Mouse (Mus musculus) 3134 (cell line): ENCODE measurements around the gene Rad54l2.

Experiments used
- DNase-seq: peaks from one replicate; pipeline ENCODE4 v3.0.0-alpha.2; 2011; ENCODE audit warnings: low spot score; ENCODE audit not compliant: insufficient read length; ENCODE audit errors: extremely low read depth

The Rad54l2 gene

DNA sequence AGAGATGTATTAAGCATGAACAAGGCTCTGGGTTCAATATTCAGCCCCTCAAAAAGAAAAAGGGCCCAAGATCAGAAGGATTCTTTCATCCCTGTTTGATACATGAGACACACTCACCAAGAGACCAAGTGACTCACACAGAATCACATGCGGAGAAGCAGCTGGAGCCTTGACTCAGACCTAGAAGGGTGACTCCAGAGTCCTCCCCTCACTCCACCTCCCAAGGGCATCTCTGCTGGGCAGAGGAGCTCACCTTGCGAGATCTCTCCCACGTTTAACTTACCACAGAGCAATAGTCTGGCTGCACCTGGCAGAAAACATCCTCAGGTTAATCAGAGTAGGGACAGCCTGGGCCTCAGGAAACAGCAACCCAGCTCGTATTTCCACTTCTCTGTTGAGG lies 110.8 kb downstream of the Rad54l2 start:
- no peak for DNase-seq

DNA sequence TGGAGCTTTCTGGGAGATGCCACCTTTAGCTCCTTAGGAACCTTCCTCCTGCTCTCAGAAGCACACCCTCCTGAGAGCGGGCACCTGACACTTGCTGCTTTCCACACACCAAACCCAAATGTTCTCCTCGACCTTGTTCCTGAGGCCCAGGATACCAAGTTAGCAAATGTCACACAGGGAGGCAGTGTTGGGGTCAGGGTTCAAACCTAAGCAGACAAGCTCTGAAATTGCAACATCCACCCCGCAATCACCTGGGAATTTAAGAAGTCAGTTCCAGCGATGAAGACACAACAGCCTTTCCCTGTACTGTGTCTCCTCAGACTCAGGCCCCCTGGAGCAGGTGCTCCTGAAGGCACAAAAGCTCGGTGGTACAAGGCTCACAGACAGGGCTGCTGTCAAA lies 111.3 kb downstream of the Rad54l2 start:
- no peak for DNase-seq

DNA sequence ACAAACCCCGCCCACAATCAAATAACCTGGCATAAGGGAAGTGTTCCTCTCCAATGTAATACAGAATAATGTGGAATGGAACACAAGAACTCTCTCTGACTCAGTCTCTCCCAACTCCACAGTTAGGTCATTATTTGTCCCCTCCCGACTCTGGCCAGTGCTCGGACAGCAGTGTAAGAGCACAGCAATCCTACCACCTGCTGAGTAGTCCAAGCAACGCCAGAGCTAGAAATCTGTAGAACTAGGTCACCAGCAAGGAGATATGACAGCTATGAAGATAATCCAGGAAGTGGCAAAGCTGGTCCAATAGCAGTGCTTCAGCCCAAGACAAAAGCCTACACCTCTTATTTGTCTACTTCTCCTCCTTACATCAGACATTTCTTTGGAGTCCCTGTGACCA lies 112.4 kb downstream of the Rad54l2 start:
- DNase-seq, result no peak

GRCm38 (mm10) chr9:106675965-106676364 lies 113.0 kb downstream of the Rad54l2 start:
- DNase-seq, result no peak

GRCm38 (mm10) chr9:106675480-106675879 lies 113.5 kb downstream of the Rad54l2 start:
- peak; percentile 47 for DNase-seq

DNA sequence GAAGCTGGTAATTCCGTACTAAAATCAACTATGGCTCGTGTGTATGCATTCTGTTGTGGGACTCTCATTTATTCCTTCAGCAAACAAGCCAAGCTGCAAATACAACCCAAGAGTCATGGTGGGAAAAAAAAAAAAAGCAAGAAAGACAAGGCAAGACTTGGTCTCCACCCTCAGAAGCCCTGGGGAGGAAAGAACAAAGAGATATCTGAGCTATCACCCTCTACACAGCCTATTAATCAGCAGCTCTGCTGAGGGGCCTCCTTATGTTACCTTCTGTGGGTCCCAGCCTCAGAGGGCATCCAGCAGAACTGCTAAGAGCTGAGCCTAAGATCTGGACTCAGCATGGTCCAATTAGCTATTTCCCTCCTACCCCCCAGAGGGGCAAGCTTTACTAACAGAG lies 115.1 kb downstream of the Rad54l2 start:
- DNase-seq, result no peak

- DNase-seq, result no peak
These were observed 124.1 kb downstream of the Rad54l2 start for GRCm38 (mm10) chr9:106664856-106665255.

DNA sequence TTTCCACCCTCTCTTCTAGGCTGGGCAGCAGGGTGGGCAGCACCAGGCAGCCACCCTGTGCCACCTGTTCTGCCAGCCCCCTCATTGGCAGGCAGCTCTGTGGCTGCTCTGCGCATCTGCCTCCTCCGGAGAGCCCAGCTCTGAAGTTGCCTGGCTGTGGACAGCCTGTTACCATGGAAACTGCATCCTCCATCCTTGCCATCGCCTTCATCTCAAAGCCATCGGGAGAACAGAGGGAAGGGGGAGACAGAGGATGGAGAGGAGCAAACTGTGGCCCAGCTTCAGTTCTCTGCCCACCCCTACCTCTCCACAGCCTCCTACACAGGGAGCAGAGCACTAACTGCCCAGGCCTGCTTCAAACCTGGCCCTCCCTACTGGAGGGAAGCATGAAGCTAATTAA lies 124.6 kb downstream of the Rad54l2 start:
- no peak for DNase-seq

DNA sequence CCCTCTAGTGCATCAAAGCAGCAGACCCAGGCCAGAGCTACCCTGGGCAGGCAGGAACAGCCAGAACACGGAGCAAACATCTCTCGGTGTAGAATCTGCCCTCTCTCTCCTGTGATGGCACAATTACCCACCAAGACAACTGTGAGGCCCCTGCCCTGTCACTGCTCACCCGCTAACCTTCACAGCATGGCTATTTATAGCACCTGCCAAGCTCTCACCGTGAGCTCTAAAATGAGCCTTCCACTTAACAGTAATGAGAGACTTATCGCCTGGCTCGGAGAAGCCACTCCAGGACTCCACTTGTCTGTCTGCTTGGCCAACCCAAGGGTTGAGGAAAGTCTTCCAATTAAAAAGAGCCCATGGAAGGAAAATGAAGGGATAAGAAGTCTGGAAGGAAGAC lies 125.8 kb downstream of the Rad54l2 start:
- DNase-seq, result no peak

GRCm38 (mm10) chr9:106659935-106660334 lies 129.1 kb downstream of the Rad54l2 start:
- no peak for DNase-seq

GRCm38 (mm10) chr9:106659441-106659840 lies 129.6 kb downstream of the Rad54l2 start:
- DNase-seq, result no peak

GRCm38 (mm10) chr9:106657592-106657991 lies 131.4 kb downstream of the Rad54l2 start:
- no peak for DNase-seq

GRCm38 (mm10) chr9:106656820-106657219 lies 132.2 kb downstream of the Rad54l2 start:
- DNase-seq, result no peak

GRCm38 (mm10) chr9:106655884-106656720 lies 132.9 kb downstream of the Rad54l2 start, which contains the start of gene Grm2:
Gene Grm2, minus strand, starts transcription at chr9:106656082.
- DNase-seq, result no peak

DNA sequence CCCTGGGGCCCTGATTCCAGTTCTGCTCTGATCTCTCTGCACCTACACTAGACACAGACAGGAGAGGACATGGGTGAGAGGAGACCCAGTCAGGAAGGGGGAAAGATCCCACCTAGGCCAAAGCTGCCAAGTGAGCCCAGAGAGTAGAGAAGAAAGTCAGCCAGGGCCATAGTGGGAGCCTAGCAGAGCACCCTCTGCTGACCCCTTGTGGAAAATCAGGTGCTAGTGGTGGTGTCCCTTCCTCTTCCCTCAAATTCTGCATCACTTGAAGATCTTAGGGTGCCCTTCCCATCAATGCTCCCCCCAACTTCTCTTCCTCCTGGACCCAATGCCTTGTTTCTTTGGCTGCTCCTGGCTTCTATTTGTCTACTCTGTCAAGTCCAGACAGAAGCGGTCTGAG lies 136.3 kb downstream of the Rad54l2 start:
- DNase-seq, result no peak

DNA sequence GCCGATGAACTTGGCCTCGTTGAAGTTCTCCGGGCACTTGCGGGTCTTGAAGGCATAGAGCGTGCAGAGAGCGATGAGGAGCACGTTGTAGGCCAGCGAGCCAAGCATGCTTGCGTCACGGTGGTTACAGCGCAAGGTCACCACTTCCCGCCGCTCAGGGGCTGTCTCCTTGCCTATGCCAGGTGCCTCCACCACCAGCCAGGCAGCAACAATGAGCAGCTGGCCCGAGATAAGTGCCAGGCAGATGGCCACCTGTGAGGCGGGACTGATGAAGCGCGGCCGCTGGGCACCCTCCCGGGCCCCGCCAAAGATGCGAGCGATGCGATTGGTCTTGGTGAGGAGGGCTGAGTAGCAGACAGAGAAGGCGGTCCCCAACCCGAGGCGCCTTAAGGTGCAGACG lies 141.8 kb downstream of the Rad54l2 start:
- DNase-seq, result no peak

DNA sequence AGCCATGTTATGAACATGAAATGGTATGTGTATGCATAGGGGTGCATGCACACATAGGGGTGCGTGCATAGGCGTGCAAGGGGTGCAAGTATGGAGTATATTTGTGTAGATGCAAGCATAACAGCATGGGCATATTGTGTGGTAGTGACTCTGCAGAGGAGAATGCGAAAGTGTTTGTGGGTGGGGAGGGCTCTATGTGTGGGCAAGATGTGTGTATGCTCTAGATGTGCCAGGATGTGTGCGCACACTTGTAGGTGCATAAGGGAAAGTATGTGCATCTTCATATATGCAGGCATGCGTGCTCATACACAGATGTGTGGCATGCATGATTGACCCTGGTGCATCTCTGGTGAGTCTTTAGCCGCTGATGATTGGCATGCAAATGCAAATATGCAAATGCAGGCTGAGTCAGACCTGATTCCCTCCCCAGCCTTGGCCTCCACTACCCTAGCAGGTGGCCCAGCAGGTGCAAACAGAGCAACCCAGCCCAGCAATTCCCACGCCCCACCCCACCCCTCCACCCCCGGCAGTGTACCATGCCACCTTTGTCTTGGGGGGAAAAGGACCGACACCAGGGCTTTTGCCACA lies 143.2 kb downstream of the Rad54l2 start:
- no peak for DNase-seq

- no peak for DNase-seq
These were observed 145.2 kb downstream of the Rad54l2 start for GRCm38 (mm10) chr9:106643787-106644186.

DNA sequence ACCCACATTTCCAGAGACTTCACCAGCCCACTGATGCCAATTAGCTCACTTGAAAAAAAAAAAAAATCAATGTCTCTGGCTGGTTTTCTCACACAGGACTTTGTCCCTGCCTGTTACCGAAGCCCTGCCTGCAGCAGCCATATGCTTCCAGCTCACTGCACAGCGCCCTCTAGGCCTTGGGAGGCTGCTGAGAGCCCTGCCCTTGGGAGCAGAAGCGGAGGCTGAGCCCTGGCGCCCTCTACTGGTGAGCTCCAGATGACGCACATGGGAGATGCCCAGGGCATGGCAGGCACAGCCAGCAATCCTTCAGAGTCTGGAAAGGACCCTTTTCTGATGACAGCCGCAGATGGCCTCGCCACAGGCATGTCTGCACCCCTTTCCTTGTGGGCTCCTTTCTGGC lies 145.9 kb downstream of the Rad54l2 start:
- DNase-seq, result peak; percentile 71

- DNase-seq, result peak; percentile 38
These were observed 147.6 kb downstream of the Rad54l2 start for GRCm38 (mm10) chr9:106641346-106641745.

DNA sequence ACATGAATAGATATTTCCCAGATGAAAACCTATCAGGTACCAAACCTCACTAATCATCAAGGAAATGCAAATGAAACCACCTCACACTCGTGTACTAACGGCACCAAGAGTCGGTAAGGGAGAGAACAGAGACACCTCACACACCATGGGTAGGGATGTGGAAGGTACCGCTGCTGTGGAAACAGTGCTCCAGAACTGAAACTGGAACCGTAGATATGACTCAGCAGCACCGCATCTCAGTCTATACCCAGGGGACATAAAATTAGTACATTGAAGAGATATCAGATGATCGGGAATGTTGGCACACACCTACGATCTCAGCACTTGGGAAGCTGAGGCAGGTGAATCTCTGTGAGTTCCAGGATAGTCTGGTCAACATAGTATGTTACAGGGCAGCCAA lies 150.8 kb downstream of the Rad54l2 start:
- DNase-seq, result no peak
